Mouse (Mus musculus) CH12.LX (cell line): ENCODE measurements around the gene Tcea3. TPM values are rescaled to one million over a fixed set of nuclear protein-coding genes. Genes with fewer than 3 reads are reported as not detected.

ENCODE experiments used
- DNase-seq: peaks from one replicate; pipeline ENCODE4 v3.0.0-alpha.2; 2013; ENCODE audit errors: extremely low read depth
- H3K27ac ChIP-seq: 2 replicates; pipeline ENCODE4 v1.5.1; 2012; ENCODE audit warnings: low read depth, mild to moderate bottlenecking, control low read depth, moderate library complexity; ENCODE audit not compliant: insufficient read depth
- H3K27me3 ChIP-seq: replicated peaks from 2 replicates; pipeline ENCODE3; 2012; ENCODE audit warnings: inconsistent platforms
- H3K36me3 ChIP-seq, 2 experiments: replicated peaks in 1 of 2; 2 replicates each; pipeline versions ENCODE3 to v1.6.1; 2012; ENCODE audit warnings: inconsistent platforms in 1 of 2, low read length in 1 of 2, mild to moderate bottlenecking in 1 of 2, mixed read lengths in 1 of 2, moderate library complexity in 1 of 2; ENCODE audit not compliant: control insufficient read depth in 1 of 2, insufficient read depth in 1 of 2
- H3K4me1 ChIP-seq, 2 experiments: 2 replicates each; pipeline ENCODE4 v1.6.1; 2012; ENCODE audit warnings: inconsistent platforms in 1 of 2, moderate library complexity in 1 of 2; ENCODE audit not compliant: insufficient read depth in 2 of 2, control insufficient read depth in 1 of 2
- H3K4me2 ChIP-seq: 2 replicates; pipeline ENCODE4 v1.6.1; 2012; ENCODE audit warnings: low read depth, mild to moderate bottlenecking, control low read depth; ENCODE audit not compliant: poor library complexity, insufficient read depth, severe bottlenecking
- H3K4me3 ChIP-seq, 3 experiments: fragments of 150-350 bp in 1 of 3; sonication (generic) in 1 of 3; replicated peaks in 1 of 3; 2 replicates each; pipeline versions ENCODE3 to v1.5.1; 2011 to 2012; ENCODE audit warnings: low read depth in 2 of 3, low read length in 2 of 3, mild to moderate bottlenecking in 2 of 3, moderate library complexity in 2 of 3, control low read depth in 1 of 3, improper control_type of control experiment in 1 of 3, inconsistent platforms in 1 of 3, mixed read lengths in 1 of 3; ENCODE audit not compliant: poor library complexity in 1 of 3
- H3K79me2 ChIP-seq: replicated peaks from 2 replicates; pipeline ENCODE4 v1.6.1; 2012; ENCODE audit warnings: mild to moderate bottlenecking, moderate library complexity; ENCODE audit not compliant: control insufficient read depth, poor library complexity, insufficient read depth, severe bottlenecking; ENCODE audit errors: extremely low read depth
- H3K9ac ChIP-seq: 2 replicates; pipeline ENCODE4 v1.6.1; 2012; ENCODE audit warnings: low read depth, mild to moderate bottlenecking, control low read depth, moderate library complexity; ENCODE audit not compliant: insufficient read depth
- H3K9me3 ChIP-seq: replicated peaks from 2 replicates; pipeline ENCODE3; 2012; ENCODE audit warnings: low read length, inconsistent platforms, mixed read lengths
- BHLHE40 ChIP-seq: IDR thresholded peaks from 2 replicates; pipeline ENCODE4 v1.6.1; 2011; ENCODE audit warnings: mild to moderate bottlenecking, low read depth, low read length, improper control_type of control experiment
- CHD2 ChIP-seq: IDR thresholded peaks from 2 replicates; pipeline ENCODE4 v1.6.1; 2011; ENCODE audit warnings: low read length, improper control_type of control experiment
- CTCF ChIP-seq, 2 experiments: IDR thresholded peaks in 1 of 2; conservative IDR thresholded peaks in 1 of 2; 2 replicates each; pipeline ENCODE4 v1.5.1; 2011 to 2012; ENCODE audit warnings: low read depth in 2 of 2, low read length in 2 of 2, improper control_type of control experiment in 1 of 2, inconsistent platforms in 1 of 2, mild to moderate bottlenecking in 1 of 2, moderate library complexity in 1 of 2
- E2F4 ChIP-seq: IDR thresholded peaks from 2 replicates; pipeline ENCODE4 v1.6.1; 2011; ENCODE audit warnings: low read depth, low read length, improper control_type of control experiment; ENCODE audit not compliant: insufficient replicate concordance
- ETS1 ChIP-seq: conservative IDR thresholded peaks from 2 replicates; pipeline ENCODE4 v1.6.1; 2012; ENCODE audit warnings: low read depth, mild to moderate bottlenecking, inconsistent platforms, low read length, improper control_type of control experiment, moderate library complexity
- HCFC1 ChIP-seq: IDR thresholded peaks from 2 replicates; pipeline ENCODE4 v1.6.1; 2012; ENCODE audit warnings: low read depth, mild to moderate bottlenecking, inconsistent platforms, low read length, improper control_type of control experiment
- JUN ChIP-seq: IDR thresholded peaks from 2 replicates; pipeline ENCODE4 v1.6.1; 2011; ENCODE audit warnings: low read depth, mild to moderate bottlenecking, low read length, improper control_type of control experiment, moderate library complexity; ENCODE audit not compliant: insufficient read depth
- KAT2A ChIP-seq: IDR thresholded peaks from 2 replicates; pipeline ENCODE4 v1.6.1; 2012; ENCODE audit warnings: low read length, improper control_type of control experiment, inconsistent platforms; ENCODE audit not compliant: insufficient replicate concordance
- MYC ChIP-seq: IDR thresholded peaks from 2 replicates; pipeline ENCODE4 v1.6.1; 2011; ENCODE audit warnings: low read depth, mild to moderate bottlenecking, improper control_type of control experiment, low read length
- NRF1 ChIP-seq: IDR thresholded peaks from 2 replicates; pipeline ENCODE4 v1.6.1; 2014; ENCODE audit warnings: low read depth, mild to moderate bottlenecking, inconsistent platforms, low read length, improper control_type of control experiment, moderate library complexity
- PAX5 ChIP-seq: IDR thresholded peaks from 2 replicates; pipeline ENCODE4 v1.6.1; 2012; ENCODE audit warnings: low read length, inconsistent platforms, mixed read lengths
- RCOR1 ChIP-seq: conservative IDR thresholded peaks from 2 replicates; pipeline ENCODE4 v1.6.1; 2012; ENCODE audit warnings: low read depth, mild to moderate bottlenecking, inconsistent platforms, low read length, improper control_type of control experiment
- TBP ChIP-seq: conservative IDR thresholded peaks from 2 replicates; pipeline ENCODE4 v1.6.1; 2011; ENCODE audit warnings: low read depth, low read length, improper control_type of control experiment
- USF1 ChIP-seq: IDR thresholded peaks from 2 replicates; pipeline ENCODE4 v1.6.1; 2014; ENCODE audit warnings: low read depth, mild to moderate bottlenecking, inconsistent platforms, low read length, improper control_type of control experiment
- ZC3H11A ChIP-seq: IDR thresholded peaks from 2 replicates; pipeline ENCODE4 v1.6.1; 2012; ENCODE audit warnings: low read depth, mild to moderate bottlenecking, inconsistent platforms, low read length, improper control_type of control experiment
- dilution Hi-C: fragments of 300-500 bp; cut with MboI; formaldehyde crosslinking; loops from 2 replicates; pipeline ENCODE4 v1.14.3; 2020; ENCODE audit warnings: low sequenced_read_pairs; ENCODE audit not compliant: extremely low pct_unique_long_range_greater_than_20kb, extremely low pct_ligation_motif_present
- in situ Hi-C: fragments of 300-500 bp; cut with MboI; formaldehyde crosslinking; loops from 3 replicates; pipeline ENCODE4 v1.14.3; 2019; ENCODE audit warnings: low sequenced_read_pairs, low pct_ligation_motif_present, low pct_unique_long_range_greater_than_20kb, mixed read lengths
- polyA plus RNA-seq: library from polyadenylated mRNA; unstranded; fragments of >175 nt; gene quantifications from 2 replicates; pipeline ENCODE4 v1.2.1, GENCODE M21; 2012; ENCODE audit warnings: low read depth; ENCODE audit not compliant: insufficient read length
- total RNA-seq, 2 experiments: library from RNA; depleted of rRNA; stranded (reverse); fragments of 300-350 nt in 1 of 2; fragments of >200 nt in 1 of 2; gene quantifications; 2 replicates each; pipeline ENCODE4 v1.2.3; 2012 to 2014

Gene Tcea3
- total and polyA plus RNA-seq, 3 experiments = not detected

- Histone ChIP-seq H3K27me3 (peaks cover 80% of the 10 kb centered on the region), H3K79me2 (no peaks in the 10 kb centered on the region), H3K4me3 (no peak overlapping the region), H3K9ac (no peak overlapping the region), H3K4me2 (no peak overlapping the region), H3K27ac (no peak overlapping the region), H3K9me3 (no peaks in the 10 kb centered on the region), H3K36me3 (no peaks in the 10 kb centered on the region), H3K4me1 (no peaks in the 10 kb centered on the region)
- in situ Hi-C loops (no loop called here), dilution Hi-C loops (no loop called here)
- DNase-seq = no peak
- TF ChIP-seq ZC3H11A (no peak), NRF1 (no peak), CHD2 (no peak), ETS1 (no peak), HCFC1 (no peak), RCOR1 (no peak), TBP (no peak), JUN (no peak), KAT2A (no peak), PAX5 (no peak), USF1 (no peak), BHLHE40 (no peak), E2F4 (no peak), MYC (no peak)
Measured at GRCm38 (mm10) chr4:136218595-136219214, 28.8 kb upstream of the Tcea3 start.

- no peaks in the 10 kb centered on the region for H3K9me3 ChIP-seq
- no peak overlapping the region for H3K4me2 ChIP-seq
- dilution Hi-C loops = no loop called here
- H3K27me3 ChIP-seq = peaks cover 80% of the 10 kb centered on the region
- H3K36me3 ChIP-seq = no peaks in the 10 kb centered on the region
- no peaks in the 10 kb centered on the region for H3K79me2 ChIP-seq
- H3K4me1 ChIP-seq = no peaks in the 10 kb centered on the region
- H3K9ac ChIP-seq = no peak overlapping the region
- in situ Hi-C loops = no loop called here
- H3K27ac ChIP-seq = no peak overlapping the region
- no peak overlapping the region for H3K4me3 ChIP-seq
- DNase-seq = no peak
- TF ChIP-seq CTCF (conservative IDR thresholded peaks at IDR 0.05 in 1 of 2, IDR thresholded peaks at IDR 0.05 in 1 of 2; ENCODE audit: low read depth in 2 of 2, low read length in 2 of 2) = no peak
Measured at GRCm38 (mm10) chr4:136220133-136220775, 27.3 kb upstream of the Tcea3 start.
